Mouse (Mus musculus) midbrain, embryonic 15.5 days (tissue): ENCODE results near the gene Rbpms2. TPM values are rescaled to one million over a fixed set of nuclear protein-coding genes. Genes with fewer than 3 reads are reported as not detected.

Experiments
- ATAC-seq: fragments of 200-750 bp; cut with Nextera tagmentation; replicated peaks from 2 replicates; pipeline ENCODE4 v1.8.0; 2017; ENCODE audit warnings: moderate TSS enrichment
- H3K27ac ChIP-seq: fragments of 300-500 bp; sonication (generic); 2 replicates; pipeline ENCODE4 v1.5.1; 2015; ENCODE audit warnings: mild to moderate bottlenecking, inconsistent platforms
- H3K27me3 ChIP-seq: fragments of 300-500 bp; sonication (generic); replicated peaks from 2 replicates; pipeline ENCODE4 v1.6.1; 2015; ENCODE audit warnings: inconsistent platforms
- H3K36me3 ChIP-seq: fragments of 300-500 bp; sonication (generic); replicated peaks from 2 replicates; pipeline ENCODE4 v1.6.1; 2015; ENCODE audit warnings: inconsistent platforms
- H3K4me1 ChIP-seq: fragments of 300-500 bp; sonication (generic); 2 replicates; pipeline ENCODE4 v1.6.1; 2015; ENCODE audit warnings: inconsistent platforms
- H3K4me2 ChIP-seq: fragments of 300-500 bp; sonication (generic); 2 replicates; pipeline ENCODE4 v1.6.1; 2015; ENCODE audit warnings: inconsistent platforms, mild to moderate bottlenecking, moderate library complexity
- H3K4me3 ChIP-seq: fragments of 300-500 bp; sonication (generic); 2 replicates; pipeline ENCODE4 v1.5.1; 2015; ENCODE audit warnings: mild to moderate bottlenecking, inconsistent platforms
- H3K9ac ChIP-seq: fragments of 300-500 bp; sonication (generic); 2 replicates; pipeline ENCODE4 v1.6.1; 2015; ENCODE audit warnings: mild to moderate bottlenecking, inconsistent platforms
- H3K9me3 ChIP-seq: fragments of 300-500 bp; sonication (generic); 2 replicates; pipeline ENCODE4 v1.6.1; 2016; ENCODE audit warnings: inconsistent platforms
- WGBS: fragments of 180-500 bp; shearing (Covaris S2); methylation state at CpG from one replicate; pipeline ENCODE4 v1.1.7; 2015; ENCODE audit warnings: mixed read lengths; 5-methylcytosine and 5-hydroxymethylcytosine counted together
- polyA plus RNA-seq: library from polyadenylated mRNA; unstranded; fragments of >200 nt; fragmentation: Nextera tagmentation; extraction: Ambion mirVana; gene quantifications from 2 replicates; pipeline ENCODE4 v1.2.1, GENCODE M21; 2015

Rbpms2 gene
- polyA plus RNA-seq, result 3.6 and 3.8 TPM in 2 replicates

GRCm38 (mm10) chr9:65629025-65629766 lies at the start of gene Rbpms2:
Gene Rbpms2 (plus strand): TSS chr9:65629648.
- peak within 1 kb of the TSS; percentile 67 for H3K4me3 ChIP-seq
- peaks cover 30% of the 10 kb centered on the region for H3K4me1 ChIP-seq
- H3K27me3 ChIP-seq, result peaks cover 51% of the 10 kb centered on the region
- H3K4me2 ChIP-seq, result peak within 1 kb of the TSS; percentile 100
- WGBS, result 1% methylated on average over 35 of the region's 40 CpGs
- H3K36me3 ChIP-seq, result no peaks in the 10 kb centered on the region
- peak within 1 kb of the TSS; percentile 43 for H3K9ac ChIP-seq
- H3K27ac ChIP-seq, result no peak within 1 kb of the TSS
- no peak for ATAC-seq
- no peaks in the 10 kb centered on the region for H3K9me3 ChIP-seq

- under 1% methylated on average over 44 of the region's 45 CpGs for WGBS
- Histone ChIP-seq H3K27me3 (no peaks in the 10 kb centered on the region), H3K27ac (peak within 1 kb of the TSS; percentile 72; the same call in 1 of the 2 replicates), H3K4me3 (peak within 1 kb of the TSS; percentile 58), H3K4me2 (peak within 1 kb of the TSS; percentile 90), H3K36me3 (no peaks in the 10 kb centered on the region), H3K9me3 (no peaks in the 10 kb centered on the region), H3K4me1 (peaks cover 19% of the 10 kb centered on the region), H3K9ac (peak within 1 kb of the TSS; percentile 47)
- ATAC-seq, result peak; percentile 93
These were observed 49.6 kb upstream of the Rbpms2 start, which contains the start of gene Plekho2 for GRCm38 (mm10) chr9:65579781-65580371. Gene Plekho2 (minus strand): TSS chr9:65580040.

GRCm38 (mm10) chr9:65580401-65581256 lies 48.8 kb upstream of the Rbpms2 start:
- no peaks in the 10 kb centered on the region for H3K9me3 ChIP-seq
- no peaks in the 10 kb centered on the region for H3K36me3 ChIP-seq
- WGBS, result 4% methylated on average over 23 of the region's 29 CpGs
- H3K4me1 ChIP-seq, result peaks cover 19% of the 10 kb centered on the region
- H3K27ac ChIP-seq, result peak overlapping the region; percentile 65; the same call in 1 of the 2 replicates
- peak overlapping the region; percentile 90 for H3K4me2 ChIP-seq
- peak overlapping the region; percentile 58 for H3K4me3 ChIP-seq
- peak overlapping the region; percentile 47 for H3K9ac ChIP-seq
- H3K27me3 ChIP-seq, result no peaks in the 10 kb centered on the region
- peak; percentile 77 for ATAC-seq

- H3K4me1 ChIP-seq, result peaks cover 25% of the 10 kb centered on the region
These were observed 46.4 kb upstream of the Rbpms2 start for GRCm38 (mm10) chr9:65583045-65583444.

GRCm38 (mm10) chr9:65586406-65587269 lies 42.8 kb upstream of the Rbpms2 start, which contains the start of gene Pif1:
Gene Pif1 (plus strand): TSS chr9:65587160.
- Histone ChIP-seq H3K4me3 (peak within 1 kb of the TSS; percentile 54), H3K27ac (peak within 1 kb of the TSS; percentile 16; the same call in 1 of the 2 replicates), H3K9me3 (no peaks in the 10 kb centered on the region), H3K4me1 (peaks cover 23% of the 10 kb centered on the region), H3K27me3 (0 out of 2 replicates have a peak, but pooled peaks cover 6% of the 10 kb centered on the region), H3K9ac (peak within 1 kb of the TSS; percentile 50), H3K36me3 (no peaks in the 10 kb centered on the region), H3K4me2 (peak within 1 kb of the TSS; percentile 100)
- WGBS, result 9% methylated on average over 28 of the region's 28 CpGs
- ATAC-seq, result peak; percentile 88

More at GRCm38 (mm10) chr9:65583045-65583444, 46.4 kb upstream of the Rbpms2 start:
- Histone ChIP-seq H3K27ac (no peak overlapping the region), H3K9ac (no peak overlapping the region), H3K4me2 (no peak overlapping the region), H3K9me3 (no peaks in the 10 kb centered on the region), H3K4me3 (no peak overlapping the region), H3K36me3 (no peaks in the 10 kb centered on the region), H3K27me3 (0 out of 2 replicates have a peak, but pooled peaks cover 4% of the 10 kb centered on the region)
- 26% methylated on average over 8 of the region's 8 CpGs for WGBS
- ATAC-seq, result no peak

GRCm38 (mm10) chr9:65587270-65587572 lies 42.2 kb upstream of the Rbpms2 start:
- H3K27me3 ChIP-seq, result 0 out of 2 replicates have a peak, but pooled peaks cover 6% of the 10 kb centered on the region
- ATAC-seq, result no peak
- no peak overlapping the region for H3K27ac ChIP-seq
- WGBS, result 0% methylated on average over 6 of the region's 6 CpGs
- no peaks in the 10 kb centered on the region for H3K9me3 ChIP-seq
- peak overlapping the region; percentile 50; the same call in 1 of the 2 replicates for H3K9ac ChIP-seq
- H3K4me3 ChIP-seq, result peak overlapping the region; percentile 54
- H3K36me3 ChIP-seq, result no peaks in the 10 kb centered on the region
- peaks cover 23% of the 10 kb centered on the region for H3K4me1 ChIP-seq
- peak overlapping the region; percentile 100 for H3K4me2 ChIP-seq

GRCm38 (mm10) chr9:65587573-65588358 lies 41.7 kb upstream of the Rbpms2 start:
- Histone ChIP-seq H3K4me1 (peaks cover 23% of the 10 kb centered on the region), H3K27me3 (0 out of 2 replicates have a peak, but pooled peaks cover 6% of the 10 kb centered on the region), H3K4me2 (peak overlapping the region; percentile 100), H3K27ac (no peak overlapping the region), H3K36me3 (no peaks in the 10 kb centered on the region), H3K9ac (peak overlapping the region; percentile 50), H3K4me3 (peak overlapping the region; percentile 54), H3K9me3 (no peaks in the 10 kb centered on the region)
- ATAC-seq, result peak; percentile 29; the same call in 1 of the 2 replicates
- WGBS, result under 1% methylated on average over 64 of the region's 64 CpGs

- Histone ChIP-seq H3K4me3 (no peak overlapping the region), H3K27me3 (0 out of 2 replicates have a peak, but pooled peaks cover 6% of the 10 kb centered on the region), H3K4me1 (peaks cover 23% of the 10 kb centered on the region), H3K9me3 (no peaks in the 10 kb centered on the region), H3K4me2 (peak overlapping the region; percentile 100), H3K36me3 (no peaks in the 10 kb centered on the region), H3K27ac (no peak overlapping the region), H3K9ac (no peak overlapping the region)
- WGBS, result 90% methylated on average over 3 of the region's 3 CpGs
- ATAC-seq, result no peak
These were observed 40.4 kb upstream of the Rbpms2 start for GRCm38 (mm10) chr9:65589091-65589490.

GRCm38 (mm10) chr9:65592721-65593120 lies 36.7 kb upstream of the Rbpms2 start:
- Histone ChIP-seq H3K9me3 (no peaks in the 10 kb centered on the region), H3K4me1 (peaks cover 12% of the 10 kb centered on the region), H3K36me3 (no peaks in the 10 kb centered on the region), H3K27me3 (0 out of 2 replicates have a peak, but pooled peaks cover 5% of the 10 kb centered on the region), H3K4me2 (no peak overlapping the region), H3K9ac (no peak overlapping the region), H3K27ac (no peak overlapping the region), H3K4me3 (no peak overlapping the region)
- 92% methylated on average over 3 of the region's 3 CpGs for WGBS
- no peak for ATAC-seq

- Histone ChIP-seq H3K36me3 (no peaks in the 10 kb centered on the region), H3K27me3 (no peaks in the 10 kb centered on the region), H3K9ac (no peak overlapping the region), H3K4me2 (no peak overlapping the region), H3K4me3 (no peak overlapping the region), H3K9me3 (no peaks in the 10 kb centered on the region), H3K27ac (no peak overlapping the region), H3K4me1 (peaks cover 3% of the 10 kb centered on the region; the same call in 1 of the 2 replicates)
- 87% methylated on average over 9 of the region's 9 CpGs for WGBS
- ATAC-seq, result no peak
These were observed 35.9 kb upstream of the Rbpms2 start for GRCm38 (mm10) chr9:65593596-65593995.
